Mouse (Mus musculus) ES-E14 (cell line): ENCODE data around the gene Zc3h8.

ENCODE experiments used
- HCFC1 ChIP-seq: IDR thresholded peaks from 2 replicates; pipeline ENCODE4 v1.6.1; 2012; ENCODE audit warnings: low read length, inconsistent platforms, borderline replicate concordance; ENCODE audit not compliant: insufficient read depth
- ZC3H11A ChIP-seq: IDR thresholded peaks from 2 replicates; pipeline ENCODE4 v1.6.1; 2012; ENCODE audit warnings: low read depth, mild to moderate bottlenecking, inconsistent platforms, low read length, borderline replicate concordance
- ZNF384 ChIP-seq: IDR thresholded peaks from 2 replicates; pipeline ENCODE4 v1.6.1; 2012; ENCODE audit warnings: low read depth, low read length, inconsistent platforms

- no peak for TF ChIP-seq HCFC1
- TF ChIP-seq ZNF384 = peak; percentile 46; the same call in 1 of the 2 replicates
- TF ChIP-seq ZC3H11A = no peak
Observed at GRCm38 (mm10) chr2:128965505-128966105, 21.7 kb upstream of the Zc3h8 start.
